Mouse (Mus musculus) frontal cortex, adult (tissue): Measurements from ENCODE around the gene Trio.
A peak's percentile ranks its signal among the peaks of the same experiment; 100 is the strongest.

Experiments used
- ATAC-seq: cut with Nextera tagmentation; 2 replicates; pipeline ENCODE4 v1.9.2; 2017; ENCODE audit warnings: mild to moderate bottlenecking, moderate library complexity, mixed read lengths; ENCODE audit not compliant: low TSS enrichment

The Trio gene

DNA sequence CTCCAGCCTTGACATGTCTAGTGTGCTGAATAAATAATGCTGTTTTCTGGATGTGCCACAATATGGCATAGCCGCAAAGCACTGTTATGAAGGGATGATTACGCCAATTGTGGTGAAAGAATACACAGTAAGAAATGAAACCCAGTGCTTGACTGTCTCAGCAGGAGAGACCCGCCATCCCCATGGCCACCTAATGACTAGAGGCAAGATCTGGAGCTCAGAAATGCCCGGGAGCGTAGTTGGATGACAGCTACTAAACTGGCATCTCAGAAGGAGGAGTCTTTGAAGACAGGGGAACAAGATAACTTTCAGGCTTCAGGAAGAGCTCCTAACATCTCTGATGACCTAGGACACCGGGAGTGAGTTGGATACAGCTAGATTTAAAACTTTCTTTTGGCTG is 12.0 kb upstream of the Trio start:
- no peak for ATAC-seq

DNA sequence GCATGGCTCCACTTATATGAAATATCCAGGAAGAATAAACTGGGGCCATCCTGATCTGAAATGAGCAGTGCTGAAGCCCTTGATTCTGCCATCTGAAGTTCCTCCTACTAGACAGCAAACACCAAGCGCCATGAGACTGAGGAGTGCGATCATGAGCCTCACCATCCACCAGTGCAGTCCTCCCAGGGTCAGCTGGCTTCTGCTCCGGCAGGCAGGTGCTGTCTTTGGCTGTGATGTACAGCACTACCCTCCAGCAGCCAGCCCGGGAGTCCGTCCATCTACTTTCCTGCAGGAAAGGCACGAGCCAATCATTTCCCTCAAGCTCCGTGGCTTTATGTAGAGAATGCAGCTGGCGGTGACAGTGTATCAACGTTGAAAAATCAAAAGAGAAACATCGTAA is 10.0 kb upstream of the Trio start:
- no peak for ATAC-seq

DNA sequence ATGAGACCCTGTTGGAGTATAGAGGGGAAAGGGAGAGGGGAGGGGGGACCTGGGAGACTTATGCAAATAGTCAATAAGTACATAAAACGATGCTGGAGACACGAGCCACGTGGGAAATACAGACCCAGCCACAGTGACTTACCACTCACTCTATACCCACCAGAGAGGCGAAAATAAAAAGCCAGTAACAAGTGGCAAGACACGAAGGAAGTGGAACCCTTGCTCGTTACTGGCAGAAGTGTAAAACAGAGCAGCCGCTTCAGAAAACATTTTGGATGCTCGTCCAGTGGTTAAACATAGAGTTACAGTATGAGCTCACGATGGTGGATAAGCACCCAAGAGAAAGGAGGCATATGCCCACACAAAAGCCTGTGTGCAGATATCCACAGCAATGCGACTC is 9.0 kb upstream of the Trio start:
- peak; percentile 83 for ATAC-seq

DNA sequence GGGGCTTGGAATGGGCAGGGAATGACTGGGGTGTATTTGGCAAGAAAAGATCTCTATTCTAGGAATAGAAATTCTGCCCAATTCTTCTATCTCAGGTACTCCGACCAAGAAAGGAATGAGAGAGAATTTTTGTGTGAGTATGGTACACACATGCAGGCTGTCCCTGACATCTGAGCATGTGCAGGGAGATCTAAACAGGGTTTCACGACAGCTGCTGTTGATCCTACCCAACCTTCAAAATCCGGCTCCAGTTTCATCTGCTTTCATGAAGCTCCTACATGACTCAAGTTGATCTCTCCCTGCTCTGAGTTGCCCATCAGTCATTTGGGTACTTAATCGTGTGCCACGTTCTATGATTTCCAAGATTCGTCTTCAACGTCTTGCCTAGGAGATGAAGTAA is 3.7 kb upstream of the Trio start:
- no peak for ATAC-seq

DNA sequence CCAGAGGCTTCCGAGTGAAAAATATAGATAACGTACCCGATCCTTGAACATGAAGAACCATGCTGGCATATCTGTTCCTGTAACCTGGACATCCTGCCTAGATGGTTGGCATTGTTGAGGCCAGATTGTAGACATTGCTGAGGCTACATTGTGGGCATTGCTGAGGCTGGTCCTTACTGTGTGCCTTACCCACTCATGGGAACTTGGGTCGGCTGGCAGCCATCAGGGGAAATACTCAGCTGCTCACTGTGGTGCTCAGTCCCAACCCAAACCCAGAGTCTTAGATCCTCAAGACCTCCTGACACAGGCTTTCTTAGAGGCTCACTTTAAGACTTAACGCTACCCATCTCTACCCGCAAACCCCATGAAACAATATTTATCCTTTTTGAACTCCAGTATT is 2.9 kb upstream of the Trio start:
- no peak for ATAC-seq

DNA sequence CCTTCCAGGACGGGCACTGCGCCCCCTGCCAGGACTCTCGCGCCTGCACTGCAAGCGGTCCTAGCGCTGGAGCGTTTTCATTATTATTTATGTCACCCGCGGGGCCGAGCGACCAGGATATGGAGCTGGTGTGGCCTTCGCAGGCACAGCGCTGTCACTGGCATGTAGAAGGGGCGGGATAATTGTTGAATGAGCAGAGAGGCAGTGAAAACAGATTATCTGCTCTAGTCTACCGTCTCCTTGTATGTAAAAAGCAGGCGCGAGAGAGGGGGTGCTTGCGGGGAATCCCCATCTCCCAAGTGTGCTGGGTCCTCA is 476 bp upstream of the Trio start:
- no peak for ATAC-seq

DNA sequence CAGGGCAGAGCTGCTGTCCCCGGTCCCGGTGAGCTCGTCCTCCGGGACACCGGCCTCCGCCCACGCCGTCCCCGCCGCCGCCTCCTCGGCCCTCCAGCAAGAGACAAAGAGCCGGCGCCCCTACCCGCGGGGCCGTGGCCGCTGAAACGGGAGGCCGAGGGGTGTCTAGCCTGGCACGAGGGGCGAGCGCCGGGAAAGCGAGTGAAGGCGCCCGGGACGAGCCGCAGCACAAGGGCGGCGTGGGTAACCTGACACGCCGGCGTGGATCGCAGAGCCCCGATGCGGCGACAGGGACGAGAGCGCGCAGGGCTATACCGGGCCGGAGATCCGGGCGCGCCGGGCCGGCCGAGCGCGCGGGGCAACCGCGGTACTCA is 696 bp downstream of the Trio start:
- peak; percentile 18; the same call in 1 of the 2 replicates for ATAC-seq

DNA sequence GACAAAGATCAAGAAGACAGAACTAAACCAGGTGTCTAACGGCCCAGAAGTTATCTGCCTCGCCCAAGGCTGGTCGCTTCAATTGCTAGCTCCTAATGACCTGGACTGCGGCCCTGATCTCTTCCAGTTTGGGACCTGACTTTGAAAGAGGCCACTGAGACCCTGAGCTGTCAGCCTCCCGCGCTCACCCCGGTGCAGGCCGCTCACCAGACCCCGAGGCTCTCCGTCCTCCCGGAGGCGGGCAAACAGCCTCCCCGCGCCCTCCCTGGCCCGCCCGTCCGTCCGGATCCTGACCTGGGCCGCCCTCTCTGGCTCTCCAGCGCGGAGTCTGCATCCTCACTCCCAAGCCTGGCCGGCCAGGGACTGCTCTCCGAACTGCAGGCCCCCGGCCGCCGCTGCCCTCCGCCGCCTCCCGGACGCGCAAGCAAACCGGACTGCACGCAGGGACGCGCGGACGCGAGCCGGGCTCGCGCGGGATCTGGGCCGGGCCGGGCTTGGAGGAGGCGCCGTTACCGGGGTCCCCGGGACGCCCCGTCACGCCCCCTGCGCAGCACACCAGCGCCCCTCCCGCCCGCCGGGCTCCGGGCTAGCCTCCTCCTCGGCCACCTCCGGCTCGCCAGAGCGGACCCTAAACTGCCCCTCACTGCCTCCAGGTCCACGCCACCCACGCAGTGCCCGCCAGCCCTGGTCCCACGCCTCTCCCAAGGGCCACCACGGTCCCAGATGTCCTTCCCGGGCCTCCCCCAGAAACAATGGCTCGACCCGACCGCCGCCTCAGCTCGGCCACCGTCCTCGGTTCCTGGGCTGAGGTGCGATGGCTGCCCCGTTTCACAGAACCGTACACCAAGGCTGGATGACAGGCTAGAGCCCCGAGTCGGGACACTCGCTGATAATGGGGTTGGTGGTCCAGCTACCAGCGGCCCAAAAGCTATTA is 1.4 kb downstream of the Trio start:
- peak; percentile 6; the same call in 1 of the 2 replicates for ATAC-seq

DNA sequence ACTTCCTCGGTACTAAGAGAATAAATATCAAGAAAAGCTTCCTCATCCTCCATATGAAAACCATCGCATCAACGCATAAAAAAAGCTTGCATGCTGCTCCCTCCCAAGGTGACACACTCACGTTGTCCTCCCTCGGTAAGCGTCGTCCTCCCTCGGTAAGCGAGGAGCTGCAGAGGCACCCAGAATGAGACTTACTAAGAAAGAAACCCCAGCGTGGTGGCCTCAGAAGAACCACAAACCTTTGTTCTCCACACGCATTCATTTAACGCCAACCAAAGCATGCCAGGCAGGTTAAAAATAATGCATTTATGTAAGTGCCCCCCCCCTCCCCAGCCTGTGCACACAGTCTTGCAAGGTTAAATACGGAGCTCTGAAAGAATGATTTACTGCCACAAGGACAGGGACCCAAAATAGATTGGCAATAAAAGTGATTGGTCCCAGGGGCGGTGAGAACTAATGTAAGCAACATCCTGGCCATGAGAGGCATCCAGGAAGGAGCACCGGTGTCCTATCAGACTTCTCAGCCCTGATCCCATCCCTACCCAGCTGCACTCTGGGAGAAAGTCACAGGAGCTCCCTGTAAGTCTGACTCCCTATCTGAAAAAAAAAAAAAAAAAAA is 3.9 kb downstream of the Trio start:
- ATAC-seq: 0 out of 2 replicates have a peak, but pooled peaks have one; percentile 8

DNA sequence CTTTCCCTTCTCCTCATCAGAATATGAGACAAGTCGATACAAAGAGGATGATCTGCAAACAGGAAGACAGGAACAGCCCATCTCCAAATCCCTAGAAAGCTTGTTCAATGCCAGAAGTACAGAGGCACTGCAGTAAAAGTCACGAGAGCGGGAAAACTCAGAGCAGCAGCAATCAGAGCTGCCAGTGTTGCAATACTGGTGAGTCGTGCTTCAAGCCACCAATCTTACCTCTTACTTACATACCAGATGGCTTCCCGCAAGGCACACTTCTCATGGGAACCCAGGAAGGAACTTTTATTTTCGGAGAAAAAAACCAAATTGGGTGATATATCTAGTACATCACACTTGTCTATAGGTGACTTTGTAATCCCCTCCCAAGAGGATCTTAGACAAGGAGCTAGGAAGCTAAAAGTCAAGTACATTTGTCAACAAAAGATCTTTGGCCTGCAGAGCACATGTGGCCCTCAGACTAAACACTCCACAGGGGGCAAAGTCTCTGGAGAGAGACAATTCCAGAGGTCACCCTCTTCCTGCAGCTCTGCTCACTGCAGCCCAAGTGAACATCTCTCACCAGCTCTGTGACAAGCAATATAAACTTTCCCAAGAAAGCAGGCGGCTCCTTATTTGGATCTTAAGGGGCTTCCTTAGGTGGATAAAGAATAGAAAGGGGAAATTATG is 6.1 kb downstream of the Trio start:
- no peak for ATAC-seq

DNA sequence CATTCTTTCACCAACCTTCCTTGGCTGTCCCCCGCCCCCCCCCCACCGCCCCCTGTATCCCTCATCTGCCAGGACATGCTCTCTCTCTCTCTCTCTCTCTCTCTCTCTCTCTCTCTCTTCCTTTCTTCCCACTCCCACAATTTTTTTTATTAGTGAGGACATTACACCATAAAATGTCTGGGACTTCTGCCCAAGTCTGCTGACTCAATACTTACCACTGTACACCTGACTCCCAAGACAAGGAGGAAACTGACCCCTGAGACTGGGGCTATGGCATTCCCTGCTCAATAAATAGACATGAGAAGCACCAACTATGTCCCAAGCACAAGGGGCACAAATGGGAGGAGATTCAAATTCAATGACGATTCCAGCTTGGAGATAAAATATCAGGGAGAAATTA is 18.1 kb downstream of the Trio start:
- ATAC-seq: no peak

DNA sequence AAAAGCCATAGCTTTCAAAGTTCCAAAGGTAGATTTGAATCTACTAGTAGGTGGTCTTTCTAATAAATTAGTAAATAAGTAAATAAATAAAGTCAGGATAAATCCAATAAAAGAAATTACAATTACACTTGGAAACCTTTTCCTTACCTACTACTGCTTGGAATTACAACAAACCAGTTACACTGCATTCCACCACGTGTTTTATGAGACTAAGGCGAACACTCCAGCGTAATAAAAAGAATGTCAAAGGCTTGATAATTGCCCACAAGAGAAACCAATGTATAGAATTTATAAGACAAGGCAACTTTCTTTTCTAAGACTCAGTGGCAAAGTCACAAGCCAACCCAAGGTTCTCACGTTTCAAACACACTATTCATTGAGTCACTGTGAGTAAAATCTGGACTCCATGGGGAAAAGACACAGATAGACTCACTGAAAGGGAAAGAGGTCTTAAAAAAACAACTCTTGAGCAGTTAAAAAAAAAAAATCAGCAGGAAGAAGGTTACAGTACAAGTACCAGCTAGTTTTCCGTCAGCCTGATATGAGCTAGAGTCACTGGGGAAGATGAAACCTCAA is 21.4 kb downstream of the Trio start:
- ATAC-seq: no peak

DNA sequence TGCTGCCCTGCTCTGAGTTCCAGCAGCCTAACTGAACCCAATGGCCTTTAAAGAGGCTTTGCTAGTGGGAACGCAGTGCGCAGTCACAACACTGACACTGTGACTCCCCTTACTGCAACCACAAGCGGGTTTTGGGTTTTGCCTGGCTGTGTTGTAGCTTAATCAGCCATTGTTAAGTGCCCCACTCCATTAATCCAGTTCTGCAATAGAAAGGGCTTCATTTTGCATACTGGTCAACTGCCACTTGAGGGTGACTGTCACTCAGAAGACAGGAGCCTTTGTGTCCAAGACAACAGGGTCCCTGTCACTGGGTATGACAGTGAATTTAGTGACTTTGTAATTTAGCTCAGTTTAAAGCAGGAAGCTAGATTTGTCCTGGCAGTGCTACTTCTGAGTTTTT is 23.1 kb downstream of the Trio start:
- ATAC-seq: no peak

DNA sequence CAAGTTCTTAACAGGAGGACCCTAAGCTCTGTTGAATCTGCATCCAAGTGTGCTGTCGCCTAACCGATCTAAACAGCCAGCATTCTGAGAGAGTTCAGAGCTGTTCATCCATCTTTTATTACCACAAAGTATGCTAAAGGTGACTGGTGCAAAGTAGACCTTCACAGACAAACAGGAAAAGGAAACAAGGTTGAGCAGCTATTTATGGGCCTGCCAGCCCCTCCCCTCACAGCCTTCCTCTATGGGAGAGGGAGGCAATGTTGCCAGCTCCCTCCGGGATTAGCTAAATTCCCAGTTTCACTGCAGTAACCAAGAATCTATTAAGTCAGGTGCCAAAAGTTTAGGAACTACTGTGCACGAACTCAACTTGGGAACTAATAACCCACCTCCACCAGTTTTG is 24.3 kb downstream of the Trio start:
- ATAC-seq: no peak

DNA sequence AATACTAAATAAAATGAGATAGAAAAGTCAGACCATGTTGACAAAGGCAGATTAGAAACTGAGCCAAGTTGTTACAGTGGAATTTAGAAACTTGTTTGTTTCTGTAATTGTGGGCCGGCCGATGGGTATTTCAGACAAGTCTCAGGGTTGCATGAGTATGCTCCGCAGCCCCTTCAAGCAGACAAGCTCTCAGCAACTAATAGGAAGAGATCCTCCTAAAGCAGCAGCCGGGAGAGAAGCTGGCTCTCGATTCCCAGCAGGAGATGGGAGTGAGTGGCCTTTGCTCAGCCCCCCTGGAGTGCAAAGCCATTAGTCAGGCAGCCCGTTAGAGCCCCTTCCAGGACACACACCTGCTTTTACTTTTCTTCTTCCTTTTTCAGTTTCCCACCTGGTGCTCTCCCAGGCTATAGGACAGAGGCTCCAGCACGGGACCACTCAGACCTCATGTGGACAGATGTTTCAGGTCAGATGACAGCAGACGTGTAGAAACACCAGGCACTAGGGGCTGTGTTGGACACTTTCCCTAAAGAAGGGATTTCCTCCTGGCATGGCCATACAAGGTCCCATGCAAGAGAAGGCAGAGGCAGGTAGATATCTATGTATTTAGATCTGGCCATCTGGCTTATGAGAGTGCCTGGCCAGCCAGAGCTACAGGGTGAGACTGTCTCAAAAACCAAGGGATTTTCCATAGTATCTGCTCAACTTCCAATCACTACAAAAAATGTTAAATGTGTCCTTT is 26.9 kb downstream of the Trio start:
- no peak for ATAC-seq

DNA sequence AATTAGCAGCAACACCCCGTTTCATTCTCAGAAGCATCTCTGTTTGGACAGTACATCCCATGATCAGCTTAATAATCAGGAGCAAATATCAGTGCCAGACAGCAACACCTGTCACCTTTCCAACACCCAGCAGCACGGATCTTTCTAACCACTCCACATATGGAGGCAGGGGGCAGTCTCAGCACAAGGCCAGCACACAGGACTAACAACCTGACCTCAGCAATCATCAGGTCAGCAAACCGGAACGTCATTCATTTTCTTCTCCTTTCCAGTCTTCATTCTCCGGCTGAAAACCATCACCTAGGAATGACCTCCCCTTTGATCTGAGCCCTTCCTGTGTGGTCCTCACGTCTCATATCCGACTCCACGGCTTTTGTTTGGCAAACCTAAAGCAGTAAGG is 27.7 kb downstream of the Trio start:
- no peak for ATAC-seq

DNA sequence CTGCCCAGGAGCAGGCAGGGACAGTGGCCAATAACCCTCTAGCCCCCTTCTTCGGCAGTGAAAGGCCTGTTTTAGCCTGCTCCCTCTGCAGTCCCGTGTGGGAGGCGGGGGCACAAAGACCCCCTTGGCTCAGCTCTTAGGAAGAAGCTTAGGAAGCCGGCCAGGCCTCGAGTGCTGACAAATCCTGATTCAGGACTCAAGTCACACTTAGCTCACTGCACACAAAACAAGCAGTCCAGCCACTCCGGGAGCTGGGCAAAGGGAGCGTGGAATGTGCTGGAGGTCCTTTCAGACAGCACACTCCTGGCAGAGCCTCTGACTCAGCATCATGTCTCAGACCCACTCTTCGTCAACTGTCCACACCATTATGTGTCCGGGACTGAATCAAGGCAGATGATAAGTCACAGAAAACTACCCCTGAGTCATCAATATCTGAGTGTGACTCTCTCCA is 28.2 kb downstream of the Trio start:
- peak; percentile 50 for ATAC-seq

DNA sequence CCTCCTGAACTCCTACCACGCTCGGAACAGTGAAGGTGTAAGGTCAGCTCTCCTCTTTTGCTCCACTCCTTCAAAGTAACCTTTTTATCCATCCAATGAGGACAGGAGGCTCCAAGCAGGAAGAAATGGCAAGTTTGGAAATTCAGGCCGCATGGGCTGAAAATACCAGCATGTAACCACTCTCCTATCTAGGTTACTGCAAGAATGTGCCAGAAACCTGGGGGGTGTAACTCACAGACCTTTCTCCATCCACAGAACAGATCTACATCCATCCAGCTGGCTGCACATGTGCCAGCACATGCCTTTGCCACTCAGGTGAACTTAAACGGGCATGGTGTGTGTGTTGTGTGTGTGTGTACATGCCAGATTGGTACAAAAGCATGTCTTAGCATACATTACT is 28.9 kb downstream of the Trio start:
- no peak for ATAC-seq

DNA sequence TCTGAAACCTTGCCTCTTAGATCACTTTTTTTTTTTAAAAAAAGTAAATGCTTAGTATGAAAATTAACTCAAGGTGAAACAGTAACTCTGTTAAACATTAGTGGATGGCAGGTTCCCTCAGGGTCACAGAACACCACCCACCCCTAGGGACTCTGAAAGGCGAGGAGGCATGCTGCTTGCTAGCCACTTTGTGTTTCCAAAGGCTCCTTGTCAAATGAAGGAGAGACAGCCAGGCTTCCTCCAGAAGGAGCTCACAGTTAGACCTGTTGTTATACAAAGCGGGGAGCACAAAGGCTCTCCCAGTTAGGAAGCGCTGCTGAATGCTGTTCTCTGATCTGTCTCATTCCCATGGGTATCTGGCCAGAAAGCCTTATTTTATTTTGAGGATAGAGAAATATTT is 30.2 kb downstream of the Trio start:
- no peak for ATAC-seq

DNA sequence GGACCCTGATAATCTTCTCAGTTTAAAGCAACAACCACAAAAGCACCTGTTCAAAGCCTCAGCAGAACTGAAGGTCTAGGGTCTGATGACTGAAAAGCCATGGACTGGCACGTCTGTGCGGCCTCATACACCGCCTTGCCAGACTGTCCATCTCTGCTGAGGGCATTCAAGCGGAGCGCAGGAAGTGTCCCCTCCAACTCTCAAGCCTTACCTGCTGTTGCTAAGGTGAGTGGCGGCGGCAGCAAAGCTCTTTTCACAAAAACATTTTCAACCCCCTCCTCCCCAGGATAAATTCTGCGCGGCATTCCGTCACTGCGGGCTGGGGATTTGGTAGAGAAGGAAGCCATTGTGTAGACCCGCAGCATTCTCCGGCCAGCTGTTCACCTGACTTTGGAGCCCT is 30.8 kb downstream of the Trio start:
- no peak for ATAC-seq

DNA sequence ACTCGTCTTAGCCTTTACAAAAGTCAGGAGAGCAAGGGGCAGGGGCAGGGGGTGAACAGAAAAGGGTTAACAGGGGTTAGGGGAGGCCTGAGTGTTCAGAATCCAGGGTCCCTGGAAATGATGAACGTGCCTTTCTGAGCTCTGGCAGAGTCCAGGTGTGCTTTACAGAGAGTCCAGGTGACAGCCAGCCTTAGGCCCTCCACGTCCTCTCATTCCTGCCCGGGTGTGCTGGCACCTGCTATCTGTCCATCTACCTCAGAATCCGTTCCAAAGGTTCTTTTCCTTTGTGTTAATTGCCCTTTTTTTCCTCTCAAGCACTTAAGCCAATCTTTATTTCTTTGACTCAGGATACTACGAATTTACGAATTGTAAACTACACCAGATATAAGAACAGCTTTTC is 32.1 kb downstream of the Trio start:
- ATAC-seq: no peak

DNA sequence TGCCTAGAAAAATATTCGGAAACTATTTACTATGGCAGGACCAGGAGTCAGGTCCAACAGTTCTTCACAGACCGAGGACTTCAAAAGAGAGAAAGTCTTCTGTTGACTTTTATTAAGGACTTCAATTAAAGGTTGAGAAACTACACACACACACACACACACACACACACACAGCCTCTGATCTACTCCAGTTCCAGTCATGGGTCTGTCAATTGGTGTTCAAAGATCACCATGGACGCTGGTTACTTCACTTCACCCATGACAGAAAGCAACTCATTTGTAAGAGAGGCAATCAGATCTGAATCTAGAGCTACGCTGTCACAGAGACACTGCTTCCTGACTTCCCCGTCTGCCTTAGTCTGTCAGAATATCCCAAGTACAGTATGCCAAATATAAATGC is 33.1 kb downstream of the Trio start:
- peak; percentile 17; the same call in 1 of the 2 replicates for ATAC-seq
